Mouse (Mus musculus): ENCODE data around the gene Pygo2. TPM values are rescaled to one million over a fixed set of nuclear protein-coding genes. Genes with fewer than 3 reads are reported as not detected.

The Pygo2 gene
- polyA plus RNA-seq, 1 experiment from 2014 or later, result 35.1 TPM

DNA sequence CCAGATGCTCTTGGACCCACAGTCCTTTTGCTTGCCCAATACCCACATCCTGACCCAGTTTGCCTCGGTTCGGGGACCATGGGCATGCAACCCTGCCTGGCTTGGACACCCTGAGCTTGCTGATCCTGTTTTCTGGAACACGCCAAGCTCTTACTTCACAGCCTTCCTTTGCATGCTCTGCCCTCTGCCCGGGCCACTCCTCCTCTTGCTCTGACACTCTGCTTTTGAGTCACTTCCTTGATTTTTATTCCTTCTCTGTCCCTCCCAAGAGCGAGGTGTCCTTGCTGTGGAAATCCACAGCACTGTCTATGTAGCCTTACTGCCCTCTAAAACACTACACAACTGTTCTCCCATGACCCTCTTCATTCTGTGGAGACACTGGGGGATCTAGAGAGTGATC is 52.2 kb downstream of the Pygo2 start:
- no peaks in the 10 kb centered on the region for H3K36me3 ChIP-seq
- no peaks in the 10 kb centered on the region for H3K4me1 ChIP-seq
- H3K9me3 ChIP-seq, result no peaks in the 10 kb centered on the region
- ATAC-seq (ENCODE audit: insufficient read depth, low FRiP score, low read depth), result no peak
- no peaks in the 10 kb centered on the region for H3K27me3 ChIP-seq (replicated peaks)
- no peak overlapping the region for H3K9ac ChIP-seq
- WGBS, result 80% methylated on average over 5 of the region's 5 CpGs
- H3K4me3 ChIP-seq (replicated peaks), result no peak overlapping the region
- H3K27ac ChIP-seq, result no peak overlapping the region
- no peak overlapping the region for H3K4me2 ChIP-seq

Other genes starting within 250 kb of the Pygo2 start
- gene Fam189b, start 247.1 kb upstream of the Pygo2 start, polyA plus RNA-seq (2015; fragmentation: Nextera tagmentation; extraction: Ambion mirVana), result 21.1 and 22.1 TPM in 2 replicates
- 40.1 and 41.2 TPM in 2 replicates for gene Gba, start 227.3 kb upstream of the Pygo2 start, polyA plus RNA-seq (2015; fragmentation: Nextera tagmentation; extraction: Ambion mirVana)
- 29.0 and 29.2 TPM in 2 replicates for gene Thbs3, start 215.0 kb upstream of the Pygo2 start, polyA plus RNA-seq (2015; fragmentation: Nextera tagmentation; extraction: Ambion mirVana)
- gene Mtx1, start 203.1 kb upstream of the Pygo2 start, polyA plus RNA-seq (2015; fragmentation: Nextera tagmentation; extraction: Ambion mirVana), result 197 and 199 TPM in 2 replicates
- gene Muc1, start 201.2 kb upstream of the Pygo2 start, polyA plus RNA-seq (2015; fragmentation: Nextera tagmentation; extraction: Ambion mirVana), result 64.2 and 89.1 TPM in 2 replicates
- gene Krtcap2, start 184.2 kb upstream of the Pygo2 start, polyA plus RNA-seq (2015; fragmentation: Nextera tagmentation; extraction: Ambion mirVana), result 374 and 406 TPM in 2 replicates
- 4.6 and 5.9 TPM in 2 replicates for gene Trim46, start 183.9 kb upstream of the Pygo2 start, polyA plus RNA-seq (2015; fragmentation: Nextera tagmentation; extraction: Ambion mirVana)
- 129 and 132 TPM in 2 replicates for gene Dpm3, start 170.9 kb upstream of the Pygo2 start, polyA plus RNA-seq (2015; fragmentation: Nextera tagmentation; extraction: Ambion mirVana)
- 74.4 and 75.3 TPM in 2 replicates for gene Slc50a1, start 159.6 kb upstream of the Pygo2 start, polyA plus RNA-seq (2015; fragmentation: Nextera tagmentation; extraction: Ambion mirVana)
- 41.4 and 46.1 TPM in 2 replicates for gene Efna1, start 149.1 kb upstream of the Pygo2 start, polyA plus RNA-seq (2015; fragmentation: Nextera tagmentation; extraction: Ambion mirVana)
- 9.5 and 9.6 TPM in 2 replicates for gene Efna3, start 107.2 kb upstream of the Pygo2 start, polyA plus RNA-seq (2015; fragmentation: Nextera tagmentation; extraction: Ambion mirVana)
- gene Efna4, start 92.2 kb upstream of the Pygo2 start, polyA plus RNA-seq (2015; fragmentation: Nextera tagmentation; extraction: Ambion mirVana), result 17.9 and 19.4 TPM in 2 replicates
- gene Adam15, start 80.2 kb upstream of the Pygo2 start, polyA plus RNA-seq (2015; fragmentation: Nextera tagmentation; extraction: Ambion mirVana), result 44.7 and 53.2 TPM in 2 replicates
- gene Dcst2, start 68.2 kb upstream of the Pygo2 start, polyA plus RNA-seq (2015; fragmentation: Nextera tagmentation; extraction: Ambion mirVana), result 0.30 and 0.67 TPM in 2 replicates
- 0.30 and 0.52 TPM in 2 replicates for gene Dcst1, start 65.0 kb upstream of the Pygo2 start, polyA plus RNA-seq (2015; fragmentation: Nextera tagmentation; extraction: Ambion mirVana)
- 7.8 and 7.9 TPM in 2 replicates for gene Zbtb7b, start 35.4 kb upstream of the Pygo2 start, polyA plus RNA-seq (2015; fragmentation: Nextera tagmentation; extraction: Ambion mirVana)
- gene Lenep, start 27.4 kb upstream of the Pygo2 start, polyA plus RNA-seq (2015; fragmentation: Nextera tagmentation; extraction: Ambion mirVana), result not detected in 2 replicates
- gene Flad1, start 18.3 kb upstream of the Pygo2 start, polyA plus RNA-seq (2015; fragmentation: Nextera tagmentation; extraction: Ambion mirVana), result 23.6 and 29.4 TPM in 2 replicates
- gene Cks1b, start 11.8 kb upstream of the Pygo2 start, polyA plus RNA-seq (2015; fragmentation: Nextera tagmentation; extraction: Ambion mirVana), result 409 and 450 TPM in 2 replicates
- 84.6 and 103 TPM in 2 replicates for gene Shc1, start 11.8 kb upstream of the Pygo2 start, polyA plus RNA-seq (2015; fragmentation: Nextera tagmentation; extraction: Ambion mirVana)
- gene Pbxip1, start 6.5 kb downstream of the Pygo2 start, polyA plus RNA-seq (2015; fragmentation: Nextera tagmentation; extraction: Ambion mirVana), result 39.9 and 40.1 TPM in 2 replicates
- 55.3 and 60.1 TPM in 2 replicates for gene Pmvk, start 24.3 kb downstream of the Pygo2 start, polyA plus RNA-seq (2015; fragmentation: Nextera tagmentation; extraction: Ambion mirVana)
- gene Kcnn3, start 90.0 kb downstream of the Pygo2 start, polyA plus RNA-seq (2015; fragmentation: Nextera tagmentation; extraction: Ambion mirVana), result 4.5 and 5.4 TPM in 2 replicates

All from stomach, embryonic 15.5 days (tissue).